Mouse (Mus musculus) limb, embryonic 12.5 days (tissue): ENCODE measurements around the gene Etv4. TPM values are rescaled to one million over a fixed set of nuclear protein-coding genes. Genes with fewer than 3 reads are reported as not detected.

Experiments
- ATAC-seq: fragments of 200-750 bp; cut with Nextera tagmentation; 2 replicates; pipeline ENCODE4 v1.8.0; 2017; ENCODE audit warnings: low read depth, moderate TSS enrichment; ENCODE audit not compliant: insufficient number of reproducible peaks, insufficient read depth, low FRiP score, low TSS enrichment
- H3K27ac ChIP-seq: fragments of 300-500 bp; sonication (generic); 2 replicates; pipeline ENCODE4 v1.5.1; 2016; ENCODE audit warnings: mild to moderate bottlenecking, moderate library complexity
- H3K27me3 ChIP-seq: fragments of 300-500 bp; sonication (generic); 2 replicates; pipeline ENCODE4 v1.6.1; 2016; ENCODE audit warnings: mild to moderate bottlenecking, moderate library complexity
- H3K36me3 ChIP-seq: fragments of 300-500 bp; sonication (generic); 2 replicates; pipeline ENCODE4 v1.6.1; 2016; ENCODE audit warnings: mild to moderate bottlenecking, moderate library complexity
- H3K4me1 ChIP-seq: fragments of 300-500 bp; sonication (generic); replicated peaks from 2 replicates; pipeline ENCODE4 v1.6.1; 2016
- H3K4me2 ChIP-seq: fragments of 300-500 bp; sonication (generic); 2 replicates; pipeline ENCODE4 v1.6.1; 2016; ENCODE audit warnings: mild to moderate bottlenecking, moderate library complexity
- H3K4me3 ChIP-seq: fragments of 300-500 bp; sonication (generic); replicated peaks from 2 replicates; pipeline ENCODE4 v1.5.1; 2016; ENCODE audit warnings: mild to moderate bottlenecking
- H3K9ac ChIP-seq: fragments of 300-500 bp; sonication (generic); replicated peaks from 2 replicates; pipeline ENCODE4 v1.6.1; 2016; ENCODE audit warnings: mild to moderate bottlenecking, moderate library complexity
- H3K9me3 ChIP-seq: fragments of 300-500 bp; sonication (generic); 2 replicates; pipeline ENCODE4 v1.6.1; 2016; ENCODE audit warnings: mild to moderate bottlenecking, moderate library complexity
- whole genome bisulfite sequencing: fragments of 180-500 bp; shearing (Covaris S2); methylation state at CpG from one replicate; pipeline ENCODE4 v1.1.7; 2016; 5-methylcytosine and 5-hydroxymethylcytosine counted together
- polyA plus RNA-seq: library from polyadenylated mRNA; unstranded; fragments of >200 nt; fragmentation: Nextera tagmentation; extraction: Ambion mirVana; gene quantifications from 2 replicates; pipeline ENCODE4 v1.2.1, GENCODE M21; 2016

Etv4 gene
- polyA plus RNA-seq, result 22.9 and 26.2 TPM in 2 replicates

- Histone ChIP-seq H3K27ac (peak within 1 kb of the TSS; percentile 84), H3K27me3 (peaks cover 46% of the 10 kb centered on the region), H3K36me3 (no peaks in the 10 kb centered on the region), H3K4me3 (peak within 1 kb of the TSS; percentile 60), H3K4me1 (peaks cover 25% of the 10 kb centered on the region), H3K9me3 (no peaks in the 10 kb centered on the region), H3K9ac (peak within 1 kb of the TSS; percentile 73), H3K4me2 (peak within 1 kb of the TSS; percentile 98)
- peak; percentile 88 for ATAC-seq
- WGBS, result under 1% methylated on average over 35 of the region's 35 CpGs
Observed at GRCm38 (mm10) chr11:101785143-101785851, at the start of gene Etv4. Etv4 (minus strand) TSS chr11:101785371.

- 0 out of 2 replicates have a peak overlapping the region, but pooled peaks have one; percentile 35 for H3K27ac ChIP-seq
- WGBS, result 73% methylated on average over 7 of the region's 7 CpGs
- H3K4me3 ChIP-seq, result no peak overlapping the region
Observed at GRCm38 (mm10) chr11:101832001-101832400, 46.8 kb upstream of the Etv4 start.

GRCm38 (mm10) chr11:101830616-101831015 lies 45.4 kb upstream of the Etv4 start:
- Histone ChIP-seq H3K36me3 (no peaks in the 10 kb centered on the region), H3K9me3 (no peaks in the 10 kb centered on the region), H3K4me2 (peak overlapping the region; percentile 25), H3K9ac (no peak overlapping the region), H3K4me3 (no peak overlapping the region), H3K27ac (peak overlapping the region; percentile 89), H3K4me1 (peaks cover 31% of the 10 kb centered on the region), H3K27me3 (no peaks in the 10 kb centered on the region)
- WGBS, result 46% methylated on average over 8 of the region's 8 CpGs
- ATAC-seq, result no peak

More at GRCm38 (mm10) chr11:101832001-101832400, 46.8 kb upstream of the Etv4 start:
- H3K4me2 ChIP-seq, result no peak overlapping the region
- peaks cover 31% of the 10 kb centered on the region for H3K4me1 ChIP-seq
- no peak for ATAC-seq
- H3K9me3 ChIP-seq, result no peaks in the 10 kb centered on the region
- H3K27me3 ChIP-seq, result no peaks in the 10 kb centered on the region
- no peak overlapping the region for H3K9ac ChIP-seq
- no peaks in the 10 kb centered on the region for H3K36me3 ChIP-seq

DNA sequence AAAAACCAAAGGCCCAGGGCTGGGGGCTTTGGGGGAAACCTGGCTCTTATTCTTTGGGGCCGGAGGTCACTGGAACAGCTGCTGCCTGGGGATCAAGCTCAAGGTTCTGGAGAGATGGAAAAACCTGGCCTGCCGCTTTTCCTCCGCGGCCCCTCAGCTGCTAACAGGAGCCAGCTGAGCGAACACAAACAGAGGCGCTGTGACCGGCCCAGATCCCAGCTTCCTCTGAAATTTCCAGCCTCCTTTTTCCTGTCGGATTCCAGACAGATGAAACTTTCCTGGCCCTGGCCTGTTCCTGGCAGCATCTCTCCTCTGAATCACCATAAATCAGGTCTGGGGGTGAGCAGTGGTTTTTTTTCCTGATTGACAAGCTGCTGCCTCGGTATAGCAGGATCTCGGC lies 44.9 kb upstream of the Etv4 start:
- Histone ChIP-seq H3K27me3 (no peaks in the 10 kb centered on the region), H3K4me1 (peaks cover 28% of the 10 kb centered on the region), H3K9me3 (no peaks in the 10 kb centered on the region), H3K9ac (no peak overlapping the region), H3K4me3 (no peak overlapping the region), H3K36me3 (no peaks in the 10 kb centered on the region), H3K27ac (peak overlapping the region; percentile 89), H3K4me2 (peak overlapping the region; percentile 25)
- no peak for ATAC-seq
- 5% methylated on average over 10 of the region's 10 CpGs for WGBS

- Histone ChIP-seq H3K27ac (no peak overlapping the region), H3K9ac (no peak overlapping the region), H3K27me3 (no peaks in the 10 kb centered on the region), H3K9me3 (no peaks in the 10 kb centered on the region), H3K4me1 (peaks cover 24% of the 10 kb centered on the region), H3K4me2 (no peak overlapping the region), H3K36me3 (no peaks in the 10 kb centered on the region), H3K4me3 (no peak overlapping the region)
- 89% methylated on average over 4 of the region's 4 CpGs for whole genome bisulfite sequencing
- no peak for ATAC-seq
Observed at GRCm38 (mm10) chr11:101828718-101829117, 43.5 kb upstream of the Etv4 start.

- Histone ChIP-seq H3K4me1 (peaks cover 14% of the 10 kb centered on the region), H3K27ac (no peak overlapping the region), H3K9me3 (peaks cover 4% of the 10 kb centered on the region; the same call in 1 of the 2 replicates), H3K4me2 (no peak overlapping the region), H3K9ac (no peak overlapping the region), H3K4me3 (no peak overlapping the region), H3K36me3 (no peaks in the 10 kb centered on the region), H3K27me3 (no peaks in the 10 kb centered on the region)
- WGBS, result 73% methylated on average over 3 of the region's 3 CpGs
- no peak for ATAC-seq
Observed at GRCm38 (mm10) chr11:101823210-101823609, 38.0 kb upstream of the Etv4 start.

- Histone ChIP-seq H3K4me2 (no peak overlapping the region), H3K27ac (peak overlapping the region; percentile 7; the same call in 1 of the 2 replicates)
- WGBS, result 48% methylated on average over 11 of the region's 11 CpGs
Observed at GRCm38 (mm10) chr11:101820899-101821298, 35.7 kb upstream of the Etv4 start.

GRCm38 (mm10) chr11:101819853-101820252 lies 34.7 kb upstream of the Etv4 start:
- ATAC-seq, result no peak
- no peak overlapping the region for H3K27ac ChIP-seq
- no peak overlapping the region for H3K9ac ChIP-seq
- no peaks in the 10 kb centered on the region for H3K36me3 ChIP-seq
- no peak overlapping the region for H3K4me2 ChIP-seq
- H3K27me3 ChIP-seq, result peaks cover 3% of the 10 kb centered on the region
- H3K9me3 ChIP-seq, result peaks cover 4% of the 10 kb centered on the region; the same call in 1 of the 2 replicates
- H3K4me1 ChIP-seq, result peaks cover 28% of the 10 kb centered on the region
- H3K4me3 ChIP-seq, result no peak overlapping the region

More at GRCm38 (mm10) chr11:101820899-101821298, 35.7 kb upstream of the Etv4 start:
- Histone ChIP-seq H3K9ac (no peak overlapping the region), H3K4me1 (peaks cover 17% of the 10 kb centered on the region), H3K27me3 (no peaks in the 10 kb centered on the region), H3K36me3 (no peaks in the 10 kb centered on the region), H3K9me3 (peaks cover 4% of the 10 kb centered on the region; the same call in 1 of the 2 replicates), H3K4me3 (no peak overlapping the region)
- no peak for ATAC-seq

DNA sequence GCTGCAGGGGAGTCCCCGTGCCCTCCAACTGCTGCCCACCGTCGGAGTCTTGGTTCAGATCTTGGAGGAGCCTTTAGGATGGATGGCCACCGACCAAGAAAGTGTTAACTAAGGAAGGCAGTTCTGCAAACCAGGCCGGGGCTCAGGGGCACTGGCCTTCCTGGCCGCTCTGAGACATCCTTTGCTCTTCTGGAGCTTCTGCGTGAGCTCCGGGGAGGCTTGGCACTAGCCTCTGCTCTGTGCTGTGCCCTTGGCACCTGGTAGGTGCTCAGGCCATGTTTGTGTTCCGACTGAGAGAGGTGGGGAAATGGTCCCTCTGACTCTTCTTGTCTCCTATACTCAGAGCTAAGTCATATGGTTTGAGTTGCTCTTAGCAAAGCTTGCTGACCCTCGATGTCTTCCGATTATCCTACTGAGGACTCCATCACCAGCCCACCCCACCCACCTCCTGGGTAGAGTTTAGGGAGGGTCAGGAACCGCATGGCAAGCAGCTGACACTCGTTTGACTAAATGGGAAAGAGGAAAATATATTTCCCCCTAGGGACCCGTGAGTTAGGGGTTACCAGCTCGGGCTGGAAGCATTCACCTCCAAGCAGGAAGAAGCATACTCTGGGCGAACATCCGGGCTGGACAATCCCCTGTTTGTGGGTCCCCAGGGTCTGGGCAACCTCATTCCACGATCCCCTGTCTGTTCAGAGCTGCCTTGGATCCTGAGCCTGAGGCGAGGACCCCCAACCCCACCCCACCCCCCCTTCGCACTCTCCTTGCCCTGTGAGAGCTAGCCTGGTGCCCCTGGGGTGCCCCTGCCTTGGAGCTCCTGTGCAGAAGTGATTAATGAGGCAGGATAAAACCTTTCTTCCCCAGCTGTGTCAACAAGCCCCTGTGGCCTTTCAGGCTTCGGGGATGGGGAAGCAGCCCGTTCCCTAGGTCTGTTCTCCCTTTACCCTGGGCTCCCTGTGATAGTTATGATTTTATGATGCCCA lies 30.2 kb upstream of the Etv4 start:
- H3K4me2 ChIP-seq, result peak overlapping the region; percentile 50
- no peak for ATAC-seq

GRCm38 (mm10) chr11:101814375-101815102 lies 29.4 kb upstream of the Etv4 start:
- peak overlapping the region; percentile 50 for H3K4me2 ChIP-seq
- WGBS, result 15% methylated on average over 23 of the region's 23 CpGs
- peaks cover 3% of the 10 kb centered on the region; the same call in 1 of the 2 replicates for H3K9me3 ChIP-seq
- H3K4me1 ChIP-seq, result peaks cover 30% of the 10 kb centered on the region
- H3K4me3 ChIP-seq, result peak overlapping the region; percentile 21
- ATAC-seq, result peak; percentile 56; the same call in 1 of the 2 replicates
- H3K9ac ChIP-seq, result peak overlapping the region; percentile 27; the same call in 1 of the 2 replicates
- H3K27ac ChIP-seq, result peak overlapping the region; percentile 53; the same call in 1 of the 2 replicates
- peaks cover 27% of the 10 kb centered on the region for H3K27me3 ChIP-seq
- H3K36me3 ChIP-seq, result no peaks in the 10 kb centered on the region

More for the DNA sequence above, 30.2 kb upstream of the Etv4 start:
- Histone ChIP-seq H3K4me1 (peaks cover 29% of the 10 kb centered on the region), H3K9me3 (peaks cover 7% of the 10 kb centered on the region; the same call in 1 of the 2 replicates), H3K27me3 (peaks cover 20% of the 10 kb centered on the region), H3K9ac (peak overlapping the region; percentile 27; the same call in 1 of the 2 replicates), H3K36me3 (no peaks in the 10 kb centered on the region), H3K4me3 (peak overlapping the region; percentile 21; the same call in 1 of the 2 replicates), H3K27ac (peak overlapping the region; percentile 62; the same call in 1 of the 2 replicates)
- WGBS, result 6% methylated on average over 22 of the region's 22 CpGs
